Mouse (Mus musculus) forebrain, embryonic 14.5 days (tissue): Measurements from ENCODE around the gene F12. TPM values are rescaled to one million over a fixed set of nuclear protein-coding genes. Genes with fewer than 3 reads are reported as not detected.
"Not testable (repeated sequence)": the region's sequence is repeated elsewhere in the genome, so short reads cannot be mapped to it uniquely, and the experiment has no call there.

Source experiments
- ATAC-seq: fragments of 200-750 bp; cut with Nextera tagmentation; 2 replicates; pipeline ENCODE4 v1.8.0; 2017; ENCODE audit warnings: mild to moderate bottlenecking, moderate library complexity
- DNase-seq: peaks from one replicate; pipeline ENCODE4 v3.0.0-alpha.2; 2015; ENCODE audit warnings: low spot score
- H3K27ac ChIP-seq: fragments of 300-500 bp; sonication (generic); 2 replicates; pipeline ENCODE4 v1.5.1; 2014; ENCODE audit warnings: low read depth, mild to moderate bottlenecking, control low read depth, low read length, moderate library complexity
- H3K27me3 ChIP-seq: fragments of 300-500 bp; sonication (generic); replicated peaks from 2 replicates; pipeline ENCODE4 v1.6.1; 2014; ENCODE audit warnings: low read length, control low read depth, mixed read lengths; ENCODE audit not compliant: control insufficient read depth, insufficient read depth
- H3K36me3 ChIP-seq: fragments of 300-500 bp; sonication (generic); 2 replicates; pipeline ENCODE4 v1.6.1; 2014; ENCODE audit warnings: low read length, control low read depth; ENCODE audit not compliant: control insufficient read depth, insufficient read depth
- H3K4me1 ChIP-seq: fragments of 300-500 bp; sonication (generic); 2 replicates; pipeline ENCODE4 v1.6.1; 2014; ENCODE audit warnings: antibody characterized with exemption, low read length, control low read depth; ENCODE audit not compliant: control insufficient read depth, insufficient read depth
- H3K4me2 ChIP-seq: fragments of 300-500 bp; sonication (generic); 2 replicates; pipeline ENCODE4 v1.6.1; 2014; ENCODE audit warnings: mild to moderate bottlenecking, control low read depth, low read length
- H3K4me3 ChIP-seq: fragments of 300-500 bp; sonication (generic); 2 replicates; pipeline ENCODE4 v1.5.1; 2014; ENCODE audit warnings: low read depth, low read length, control low read depth
- H3K9ac ChIP-seq: fragments of 300-500 bp; sonication (generic); 2 replicates; pipeline ENCODE4 v1.6.1; 2014; ENCODE audit warnings: mild to moderate bottlenecking, low read length, control low read depth, moderate library complexity
- H3K9me3 ChIP-seq: fragments of 300-500 bp; sonication (generic); replicated peaks from 2 replicates; pipeline ENCODE4 v1.6.1; 2016; ENCODE audit warnings: low read length, control low read depth, mixed read lengths; ENCODE audit not compliant: control insufficient read depth
- WGBS: fragments of 180-500 bp; shearing (Covaris S2); extraction: QIAGEN DNeasy Blood & Tissue Kit; methylation state at CpG from one replicate; pipeline ENCODE4 v1.1.7; 2014; 5-methylcytosine and 5-hydroxymethylcytosine counted together
- polyA plus RNA-seq: library from polyadenylated mRNA; unstranded; fragments of >200 nt; fragmentation: Nextera tagmentation; extraction: Ambion mirVana; gene quantifications from 2 replicates; pipeline ENCODE4 v1.2.1, GENCODE M21; 2014

The F12 gene
- polyA plus RNA-seq, 1 experiment from 2014 or later = not detected

DNA sequence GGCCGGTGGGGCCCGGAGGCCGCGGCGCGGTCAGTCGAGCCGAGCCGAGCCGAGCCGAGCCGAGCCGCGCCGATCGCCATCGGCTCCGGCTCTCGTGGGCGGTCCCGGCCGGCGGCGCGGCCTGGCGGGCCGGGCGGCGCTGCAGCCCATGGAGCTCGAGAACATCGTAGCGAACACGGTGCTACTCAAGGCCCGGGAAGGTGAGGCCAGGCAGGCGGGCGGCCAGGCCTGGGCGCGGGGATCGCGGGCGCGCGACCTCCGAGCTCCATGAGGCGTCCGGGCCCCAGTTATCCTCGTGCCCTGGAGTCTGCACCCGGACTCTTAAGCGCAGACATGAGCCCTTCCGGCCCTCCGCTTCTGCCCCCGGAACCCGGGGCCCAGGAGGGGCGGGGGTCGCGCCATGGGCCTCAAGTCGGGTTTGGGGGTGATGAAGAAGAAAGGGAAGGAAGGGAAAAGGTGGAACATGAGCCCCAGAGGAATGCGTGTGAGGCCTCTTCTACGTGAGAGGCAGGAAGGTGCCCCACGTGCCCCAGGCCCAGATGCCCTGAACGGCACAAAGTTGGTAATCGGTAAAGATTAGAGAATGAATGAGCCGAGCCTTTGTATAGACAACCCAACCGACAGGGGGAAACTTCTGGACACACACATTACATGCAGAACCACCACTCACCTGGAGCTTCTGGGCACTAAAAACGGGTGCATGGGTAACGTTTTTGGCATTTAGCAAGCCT is 18.9 kb upstream of the F12 start:
- peak overlapping the region; percentile 83 for H3K4me2 ChIP-seq
- WGBS = under 1% methylated on average over 66 of the region's 66 CpGs
- H3K4me1 ChIP-seq = peaks cover 11% of the 10 kb centered on the region
- peak overlapping the region; percentile 93 for H3K27ac ChIP-seq
- no peaks in the 10 kb centered on the region for H3K9me3 ChIP-seq
- peaks cover 8% of the 10 kb centered on the region for H3K36me3 ChIP-seq
- DNase-seq = no peak
- no peaks in the 10 kb centered on the region for H3K27me3 ChIP-seq
- no peak for ATAC-seq
- H3K9ac ChIP-seq = peak overlapping the region; percentile 95
- H3K4me3 ChIP-seq = peak overlapping the region; percentile 86

DNA sequence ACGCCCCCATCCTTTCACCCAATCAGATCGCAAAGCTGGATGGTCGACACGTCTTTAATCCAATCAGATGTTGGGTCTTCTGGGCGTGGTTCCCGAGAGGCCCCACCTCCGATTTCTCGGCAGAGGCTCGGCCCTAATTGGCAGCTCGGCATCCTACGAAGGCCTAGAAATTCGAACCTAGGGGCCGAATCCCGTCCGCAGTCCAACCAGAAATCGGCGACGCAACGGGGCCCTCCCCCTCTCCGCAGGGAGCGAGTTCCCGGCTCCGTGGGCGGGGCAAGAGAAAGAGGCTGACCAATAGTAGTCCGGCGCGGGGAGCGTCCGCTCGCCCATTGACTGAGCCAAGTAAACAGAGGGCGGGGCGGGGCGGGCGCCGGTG is 18.3 kb upstream of the F12 start, which contains the start of gene Grk6:
Gene Grk6 (plus strand): TSS at position 136 of the 379 bp plus-strand sequence.
- peaks cover 2% of the 10 kb centered on the region; the same call in 1 of the 2 replicates for H3K36me3 ChIP-seq
- H3K4me2 ChIP-seq = peak within 1 kb of the TSS; percentile 83
- under 1% methylated on average over 32 of the region's 35 CpGs for WGBS
- peak; percentile 97 for ATAC-seq
- no peaks in the 10 kb centered on the region for H3K27me3 ChIP-seq
- peak within 1 kb of the TSS; percentile 93 for H3K27ac ChIP-seq
- H3K4me3 ChIP-seq = peak within 1 kb of the TSS; percentile 86
- peak; percentile 100 for DNase-seq
- H3K9ac ChIP-seq = peak within 1 kb of the TSS; percentile 95
- peaks cover 11% of the 10 kb centered on the region for H3K4me1 ChIP-seq
- no peaks in the 10 kb centered on the region for H3K9me3 ChIP-seq

DNA sequence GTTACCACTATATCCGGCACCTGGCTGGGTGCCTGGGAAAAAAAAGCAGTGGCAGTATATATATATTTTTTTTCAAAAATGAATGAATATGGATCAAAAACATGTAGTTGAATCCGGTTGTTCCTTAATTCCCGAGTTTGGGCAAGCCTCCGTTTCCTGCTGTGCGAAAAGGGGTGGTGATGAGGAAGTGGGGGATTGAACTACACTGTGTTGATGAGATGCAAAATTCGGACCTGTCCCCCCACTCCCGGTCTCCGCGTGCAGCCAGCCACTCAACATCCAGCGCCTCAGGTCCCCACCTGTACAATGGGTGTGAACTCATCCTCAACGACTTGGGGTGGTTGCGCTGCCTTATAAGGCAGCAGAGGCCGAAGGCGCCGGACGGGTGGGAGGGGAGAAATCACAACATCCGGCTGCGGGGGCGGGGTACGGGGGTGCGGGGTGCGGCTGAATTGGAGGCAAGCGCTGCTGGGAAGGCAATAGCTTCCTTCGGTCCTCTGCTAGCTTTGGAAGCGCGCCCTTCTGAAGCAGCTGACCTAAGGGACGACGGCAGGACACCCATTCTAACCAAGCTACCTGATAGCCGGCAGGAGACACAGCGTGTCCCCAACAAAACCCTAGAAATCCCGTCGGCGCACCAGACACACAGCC is 17.8 kb upstream of the F12 start:
- H3K9me3 ChIP-seq = no peaks in the 10 kb centered on the region
- H3K4me1 ChIP-seq = peaks cover 11% of the 10 kb centered on the region
- WGBS = 2% methylated on average over 33 of the region's 33 CpGs
- no peaks in the 10 kb centered on the region for H3K27me3 ChIP-seq
- DNase-seq (no peak), ATAC-seq (peak; percentile 70)
- H3K9ac ChIP-seq = peak overlapping the region; percentile 72
- no peaks in the 10 kb centered on the region for H3K36me3 ChIP-seq
- peak overlapping the region; percentile 86 for H3K4me3 ChIP-seq
- H3K4me2 ChIP-seq = peak overlapping the region; percentile 68
- H3K27ac ChIP-seq = peak overlapping the region; percentile 93

DNA sequence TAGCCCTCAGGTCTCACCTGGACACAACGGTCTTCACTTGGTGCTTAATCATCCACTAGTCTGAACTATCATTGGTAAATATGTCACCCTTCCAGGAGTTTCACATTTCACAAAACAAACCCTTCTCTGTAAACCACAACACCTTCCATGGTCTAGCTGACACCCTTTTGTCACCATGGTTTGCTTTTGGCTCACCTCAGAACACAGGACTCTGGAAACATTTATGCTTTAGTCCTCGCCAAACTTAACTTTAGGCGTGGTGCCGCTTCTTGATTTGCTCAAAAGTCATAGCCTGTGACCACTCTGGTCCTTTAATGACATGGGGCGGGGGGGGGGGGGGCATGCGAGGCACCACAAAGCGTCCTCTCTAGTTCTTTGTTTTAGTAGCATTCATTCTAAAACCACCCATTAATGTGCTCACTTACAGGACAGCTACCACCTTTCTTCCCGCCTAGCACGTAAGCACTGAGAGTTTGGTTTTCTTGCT is 17.2 kb upstream of the F12 start:
- H3K4me3 ChIP-seq = peak overlapping the region; percentile 86
- H3K4me2 ChIP-seq = peak overlapping the region; percentile 68
- H3K9ac ChIP-seq = peak overlapping the region; percentile 72; the same call in 1 of the 2 replicates
- no peak overlapping the region for H3K27ac ChIP-seq
- DNase-seq (no peak), ATAC-seq (no peak)
- H3K9me3 ChIP-seq = no peaks in the 10 kb centered on the region
- H3K36me3 ChIP-seq = no peaks in the 10 kb centered on the region
- 37% methylated on average over 9 of the region's 9 CpGs for WGBS
- H3K4me1 ChIP-seq = peaks cover 11% of the 10 kb centered on the region
- H3K27me3 ChIP-seq = no peaks in the 10 kb centered on the region

DNA sequence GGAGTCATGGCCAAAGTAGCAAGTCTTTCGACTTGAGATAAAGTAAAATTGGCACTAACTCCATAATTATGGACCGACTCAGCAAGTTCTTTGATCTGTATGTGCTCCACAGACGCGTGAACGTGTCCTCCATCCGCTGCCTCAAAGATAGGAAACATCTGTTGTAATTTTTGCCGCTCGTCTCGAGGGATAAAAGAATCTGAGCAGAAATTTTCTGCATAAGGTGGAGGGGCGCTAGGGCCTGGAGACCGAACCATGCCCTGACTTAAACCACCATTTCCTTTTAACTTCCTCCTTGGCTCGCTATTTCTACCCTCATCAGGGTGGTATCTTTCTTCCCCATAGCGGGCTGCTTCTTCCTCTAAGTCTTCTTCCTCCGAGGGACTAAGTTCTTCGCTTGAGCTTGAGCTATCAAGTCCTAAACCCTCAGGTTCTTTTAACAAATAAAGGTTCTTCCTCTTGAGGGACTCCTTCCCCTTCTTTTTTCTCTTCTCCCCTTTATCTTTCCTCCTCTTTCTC is 10.6 kb upstream of the F12 start:
- not testable (repeated sequence) for H3K4me3 ChIP-seq, H3K9me3 ChIP-seq, DNase-seq, H3K27me3 ChIP-seq, H3K27ac ChIP-seq, H3K4me1 ChIP-seq, H3K4me2 ChIP-seq, H3K9ac ChIP-seq, H3K36me3 ChIP-seq, ATAC-seq
- 94% methylated on average over 14 of the region's 15 CpGs for WGBS

DNA sequence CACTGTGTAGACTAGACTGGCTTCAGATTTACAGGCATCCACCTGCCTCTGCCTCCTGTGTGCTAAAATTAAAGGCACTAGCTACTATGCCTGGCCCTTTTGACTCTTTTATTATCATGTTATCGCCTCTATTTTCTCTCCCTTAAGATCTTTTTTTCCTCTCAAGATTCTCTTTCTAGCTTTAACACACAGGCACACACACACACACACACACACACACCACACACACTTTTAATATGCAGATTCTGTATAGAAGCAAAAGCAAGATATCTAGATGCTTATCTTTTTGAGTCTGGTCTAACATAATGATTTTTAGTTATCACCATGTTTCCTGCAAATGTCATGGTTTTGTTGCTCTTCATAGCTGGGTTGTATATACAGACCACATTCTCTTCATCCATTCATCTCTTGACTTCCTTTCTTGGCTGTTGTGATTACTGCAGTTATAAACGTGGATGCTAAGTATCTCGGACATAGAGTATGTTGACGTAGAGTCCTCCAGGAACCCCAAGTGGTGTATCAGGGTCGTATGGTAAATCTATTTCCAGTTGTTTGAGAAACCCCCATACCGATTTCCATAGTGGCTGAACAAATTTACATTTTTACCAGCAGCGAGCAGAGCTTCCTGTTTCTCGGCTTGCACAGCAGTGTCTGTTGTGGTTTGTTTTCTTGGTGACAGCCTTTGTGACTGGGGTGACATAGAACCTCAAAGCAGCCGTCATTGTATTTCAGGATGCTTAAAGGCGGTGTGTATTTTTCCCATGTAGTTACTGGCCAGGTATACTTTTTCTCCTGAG is 5.5 kb upstream of the F12 start:
- Histone ChIP-seq H3K4me3 (no peak overlapping the region), H3K36me3 (no peaks in the 10 kb centered on the region), H3K9me3 (no peaks in the 10 kb centered on the region), H3K27me3 (no peaks in the 10 kb centered on the region), H3K9ac (no peak overlapping the region), H3K4me1 (no peaks in the 10 kb centered on the region), H3K4me2 (no peak overlapping the region), H3K27ac (no peak overlapping the region)
- DNase-seq = no peak
- WGBS = 81% methylated on average over 10 of the region's 10 CpGs
- no peak for ATAC-seq

DNA sequence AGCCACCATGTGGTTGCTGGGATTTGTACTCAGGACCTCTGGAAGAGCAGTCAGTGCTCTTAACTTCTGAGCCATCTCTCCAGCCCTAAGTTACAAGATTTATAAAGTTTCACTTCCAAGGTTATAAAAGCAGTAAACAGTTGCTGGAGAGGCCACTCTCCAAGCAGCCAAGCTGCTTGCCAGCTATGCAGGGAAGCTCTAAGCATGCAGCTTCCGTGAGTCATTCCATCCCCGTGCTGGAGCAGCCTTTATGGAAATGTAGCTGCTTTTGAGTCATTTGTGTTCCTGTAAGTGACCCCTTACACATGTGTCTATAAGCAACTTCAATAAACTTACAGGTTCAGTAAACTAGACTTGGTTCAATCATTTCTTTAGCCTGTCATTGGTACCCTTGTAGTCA is 4.0 kb upstream of the F12 start:
- H3K27me3 ChIP-seq = no peaks in the 10 kb centered on the region
- H3K36me3 ChIP-seq = no peaks in the 10 kb centered on the region
- H3K9me3 ChIP-seq = no peaks in the 10 kb centered on the region
- no peak overlapping the region for H3K9ac ChIP-seq
- ATAC-seq (no peak), DNase-seq (no peak)
- no peak overlapping the region for H3K4me3 ChIP-seq
- H3K27ac ChIP-seq = no peak overlapping the region
- H3K4me1 ChIP-seq = no peaks in the 10 kb centered on the region
- H3K4me2 ChIP-seq = no peak overlapping the region
- 75% methylated on average over 2 of the region's 2 CpGs for WGBS

DNA sequence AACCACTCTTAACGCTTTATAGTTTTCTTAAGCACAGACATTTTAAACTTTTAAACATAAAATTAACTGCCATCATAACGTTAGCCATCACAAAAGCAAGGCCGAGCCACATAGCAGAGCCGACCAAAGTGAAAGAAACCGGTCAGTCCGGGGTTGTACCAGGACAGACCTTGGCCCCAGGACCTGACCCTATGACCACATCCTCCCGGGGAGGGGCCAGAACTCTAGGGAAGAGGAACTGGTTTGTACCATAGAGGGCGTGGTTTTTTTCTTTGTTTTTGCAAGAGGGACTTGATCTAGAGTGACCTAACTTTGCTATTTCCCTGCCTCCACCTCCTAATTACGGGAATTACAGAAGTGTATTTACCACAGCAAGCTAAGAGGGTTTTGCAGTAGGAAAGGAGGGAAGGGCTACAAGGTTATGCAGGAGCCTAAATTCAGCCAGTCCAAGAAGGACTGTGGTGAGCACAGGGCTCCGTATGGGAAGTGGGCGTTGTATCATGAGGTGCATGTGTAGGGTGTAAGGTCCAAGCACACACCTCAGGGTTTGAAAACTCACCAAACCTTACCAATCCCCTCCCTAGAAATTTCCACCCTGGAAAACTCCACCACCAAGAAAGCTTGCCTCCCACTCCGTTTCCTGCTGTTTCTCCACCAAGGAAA is 2.8 kb upstream of the F12 start:
- Histone ChIP-seq H3K4me1 (no peaks in the 10 kb centered on the region), H3K36me3 (no peaks in the 10 kb centered on the region), H3K9ac (no peak overlapping the region), H3K4me3 (no peak overlapping the region), H3K27ac (no peak overlapping the region), H3K4me2 (no peak overlapping the region), H3K27me3 (no peaks in the 10 kb centered on the region), H3K9me3 (no peaks in the 10 kb centered on the region)
- 80% methylated on average over 12 of the region's 12 CpGs for WGBS
- no peak for ATAC-seq
- no peak for DNase-seq
